Mouse (Mus musculus): ENCODE measurements at regions not wholly inside any gene's neighbourhood (a gene's known extent, or its start where the extent isn't known, plus 50 kb on each side); places are given as distances from the start of the nearest gene placed in this dataset.

GRCm38 (mm10) chr14:18394071-18394745 lies 62.5 kb upstream of the Ube2e1 start:
- ATAC-seq, result no peak

GRCm38 (mm10) chr14:18391824-18392486 lies 60.3 kb upstream of the Ube2e1 start:
- no peak for ATAC-seq

DNA sequence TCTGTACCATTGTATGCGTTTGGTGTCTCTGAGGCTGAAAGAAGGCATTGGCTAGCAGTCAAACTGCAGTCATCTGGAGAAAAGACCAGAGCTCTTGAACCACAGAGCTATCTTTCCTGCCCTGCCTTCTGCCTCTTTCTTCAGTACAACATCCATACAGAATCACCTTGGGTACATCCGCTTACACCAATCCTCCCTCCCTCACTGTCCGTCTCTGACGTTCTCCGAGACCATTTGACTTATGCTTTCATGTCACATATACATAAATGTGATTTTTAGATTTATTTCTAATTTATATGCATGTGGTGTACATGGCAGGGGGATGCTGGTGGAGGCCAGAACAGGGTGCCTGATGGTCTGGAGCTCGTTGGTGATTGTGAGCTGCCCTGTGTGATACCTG lies 57.7 kb upstream of the Ube2e1 start:
- ATAC-seq, result no peak

DNA sequence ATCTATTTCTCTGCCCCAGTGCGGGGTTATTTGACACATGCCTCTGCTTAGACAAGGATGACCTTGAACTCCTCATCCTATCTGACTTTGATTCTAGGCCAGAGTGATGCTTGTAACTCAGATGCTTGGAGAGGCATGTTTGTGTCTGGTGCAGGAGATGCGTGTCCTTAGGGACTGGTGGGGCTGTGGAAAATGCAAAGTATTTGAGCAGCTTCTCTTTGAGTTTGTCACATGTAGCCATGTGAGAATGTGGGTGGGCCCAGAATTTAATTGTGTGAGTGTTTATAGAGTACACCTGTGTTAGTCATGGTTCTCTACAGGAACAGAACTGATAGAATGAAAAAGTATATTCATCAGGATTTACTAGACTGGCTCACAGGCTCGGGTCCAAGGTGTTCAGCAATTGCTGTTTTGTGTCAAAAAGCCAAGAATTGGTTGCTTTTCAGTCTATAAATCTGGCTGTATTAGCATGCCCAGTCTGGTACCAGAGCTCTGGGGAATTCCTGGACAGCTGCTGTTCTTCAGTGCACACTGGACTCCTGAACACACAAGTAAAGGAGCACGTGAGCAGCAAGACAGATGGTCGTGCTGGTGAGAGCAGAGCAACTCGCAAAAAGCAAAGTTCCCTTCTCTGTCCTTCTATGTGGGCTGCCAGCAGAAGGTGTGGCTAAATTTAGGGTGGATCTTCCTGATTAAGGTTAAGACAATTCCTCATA lies 54.5 kb upstream of the Ube2e1 start:
- no peak for ATAC-seq

All from inflammation-experienced regulatory T-cells, adult 6 months (primary cell).